Mouse (Mus musculus) hindbrain, postnatal 0 days (tissue): ENCODE measurements around the gene Satb2. TPM values are rescaled to one million over a fixed set of nuclear protein-coding genes. Genes with fewer than 3 reads are reported as not detected.

Experiments
- ATAC-seq: fragments of 200-750 bp; cut with Nextera tagmentation; 2 replicates; pipeline ENCODE4 v1.8.0; 2017; ENCODE audit warnings: mild to moderate bottlenecking, moderate TSS enrichment, moderate library complexity
- DNase-seq: peaks from one replicate; pipeline ENCODE4 v3.0.0-alpha.2; 2015; ENCODE audit warnings: low spot score
- H3K27ac ChIP-seq: fragments of 300-500 bp; sonication (generic); 2 replicates; pipeline ENCODE4 v1.5.1; 2014; ENCODE audit warnings: mild to moderate bottlenecking
- H3K27me3 ChIP-seq: fragments of 300-500 bp; sonication (generic); 2 replicates; pipeline ENCODE4 v1.6.1; 2014; ENCODE audit warnings: low read length, mixed read lengths; ENCODE audit not compliant: insufficient read depth
- H3K36me3 ChIP-seq: fragments of 300-500 bp; sonication (generic); 2 replicates; pipeline ENCODE4 v1.6.1; 2014; ENCODE audit warnings: low read length, mixed read lengths; ENCODE audit not compliant: insufficient read depth
- H3K4me1 ChIP-seq: fragments of 300-500 bp; sonication (generic); 2 replicates; pipeline ENCODE4 v1.6.1; 2014; ENCODE audit warnings: antibody characterized with exemption, low read length, mixed read lengths; ENCODE audit not compliant: insufficient read depth
- H3K4me2 ChIP-seq: fragments of 300-500 bp; sonication (generic); 2 replicates; pipeline ENCODE4 v1.6.1; 2014; ENCODE audit warnings: low read depth, mild to moderate bottlenecking, low read length, moderate library complexity, mixed read lengths
- H3K4me3 ChIP-seq: fragments of 300-500 bp; sonication (generic); 2 replicates; pipeline ENCODE4 v1.5.1; 2014; ENCODE audit warnings: low read length
- H3K9ac ChIP-seq: fragments of 300-500 bp; sonication (generic); replicated peaks from 2 replicates; pipeline ENCODE4 v1.6.1; 2014; ENCODE audit warnings: mild to moderate bottlenecking, low read length, moderate library complexity, mixed read lengths
- H3K9me3 ChIP-seq: fragments of 300-500 bp; sonication (generic); 2 replicates; pipeline ENCODE4 v1.6.1; 2016; ENCODE audit warnings: low read length, mixed read lengths
- CTCF ChIP-seq: IDR thresholded peaks from 2 replicates; pipeline ENCODE4 v1.5.1; 2016; ENCODE audit warnings: antibody characterized with exemption, control low read depth, low read depth
- WGBS: fragments of 180-500 bp; shearing (Covaris S2); extraction: QIAGEN DNeasy Blood & Tissue Kit; methylation state at CpG from one replicate; pipeline ENCODE4 v1.1.7; 2014; 5-methylcytosine and 5-hydroxymethylcytosine counted together
- polyA plus RNA-seq: library from polyadenylated mRNA; unstranded; fragments of >200 nt; fragmentation: Nextera tagmentation; extraction: Ambion mirVana; gene quantifications from 2 replicates; pipeline ENCODE4 v1.2.1, GENCODE M21; 2015
- total RNA-seq: library from RNA; depleted of rRNA; stranded (reverse); fragments of >200 nt; gene quantifications from 2 replicates; pipeline ENCODE4 v1.2.3, GENCODE M21; 2014

The Satb2 gene
- total and polyA plus RNA-seq, 2 experiments from 2014 or later, result 1.1 to 1.7 TPM

DNA sequence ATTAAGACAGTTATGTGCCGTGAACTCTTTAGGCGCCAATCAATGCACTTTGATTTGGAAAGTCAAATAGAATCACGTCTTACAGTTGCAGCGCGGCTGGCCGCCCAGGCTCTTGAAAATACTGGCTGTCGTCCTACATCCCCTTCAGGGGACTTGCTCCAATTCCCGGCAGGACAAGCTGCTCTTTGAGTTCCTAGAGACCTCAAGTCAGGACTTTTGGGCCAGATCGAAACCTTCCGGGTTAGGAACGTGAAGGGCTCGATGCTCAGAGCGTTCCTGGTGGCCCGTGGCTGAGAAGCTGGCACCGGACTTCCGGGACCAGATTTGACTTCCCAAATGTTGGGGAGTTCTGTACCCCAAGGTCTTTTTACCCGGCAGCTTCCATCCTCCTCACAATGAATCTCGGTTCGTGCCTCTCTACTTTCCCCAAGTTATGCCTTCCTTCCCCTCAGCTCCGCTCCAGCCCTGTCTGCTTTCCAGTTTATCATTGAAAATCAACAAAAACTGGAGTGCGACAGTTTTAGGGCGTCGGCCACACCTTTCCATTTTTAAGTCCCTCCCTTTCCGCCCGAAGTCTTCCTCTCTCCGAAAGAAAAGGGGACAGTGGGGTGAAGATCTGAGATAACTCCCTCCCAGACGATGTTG is 2.3 kb upstream of the Satb2 start:
- Histone ChIP-seq H3K27me3 (peaks cover 77% of the 10 kb centered on the region), H3K4me2 (0 out of 2 replicates have a peak overlapping the region, but pooled peaks have one; percentile 3), H3K9me3 (no peaks in the 10 kb centered on the region), H3K4me1 (peaks cover 4% of the 10 kb centered on the region), H3K9ac (no peak overlapping the region), H3K4me3 (peak overlapping the region; percentile 14; the same call in 1 of the 2 replicates), H3K36me3 (no peaks in the 10 kb centered on the region), H3K27ac (no peak overlapping the region)
- DNase-seq (no peak), ATAC-seq (no peak)
- no peak for TF ChIP-seq CTCF
- WGBS, result 1% methylated on average over 27 of the region's 27 CpGs

DNA sequence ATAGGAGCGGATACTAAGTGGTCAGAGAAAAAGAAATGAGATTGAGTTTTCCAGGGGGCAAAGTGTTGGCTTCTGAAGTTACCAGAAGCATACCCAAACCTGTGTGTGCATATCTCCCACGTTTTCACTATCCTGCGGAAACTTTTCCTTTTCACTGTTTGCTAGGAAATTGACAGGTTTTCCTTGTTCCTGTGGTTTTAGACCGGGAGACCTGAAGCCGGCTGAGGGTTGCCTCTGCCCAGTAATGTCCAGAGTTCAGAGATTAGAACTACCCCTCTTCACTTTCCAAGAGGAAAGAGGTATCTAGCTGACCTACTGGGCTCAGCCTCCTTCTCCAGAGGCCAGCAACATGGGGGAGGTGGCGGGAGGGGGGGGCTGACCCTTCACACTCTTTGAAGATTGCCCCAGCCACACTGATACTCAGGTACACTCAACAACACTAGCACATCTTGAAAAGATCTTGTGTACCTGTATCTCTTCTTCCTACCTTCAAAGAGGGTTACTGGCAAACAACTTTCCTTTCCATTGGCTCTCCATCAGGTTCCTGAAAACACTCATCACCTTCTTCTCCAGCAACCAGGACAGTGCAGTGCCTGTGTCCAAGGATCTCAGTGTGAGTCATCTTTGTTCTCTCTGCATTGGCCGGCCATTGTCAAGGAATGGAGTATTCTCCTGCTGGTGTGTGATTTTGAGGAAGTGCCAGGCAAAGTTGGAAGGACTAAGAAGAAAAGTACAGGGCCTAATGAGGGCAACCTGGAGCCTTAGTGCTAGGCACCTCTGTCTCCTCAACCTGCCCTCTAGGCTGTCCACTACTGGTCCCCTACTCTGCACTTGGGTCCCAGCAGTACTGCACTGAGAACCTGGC is 1.3 kb upstream of the Satb2 start:
- H3K27ac ChIP-seq, result no peak overlapping the region
- no peak overlapping the region for H3K9ac ChIP-seq
- no peaks in the 10 kb centered on the region for H3K36me3 ChIP-seq
- peaks cover 73% of the 10 kb centered on the region for H3K27me3 ChIP-seq
- H3K4me1 ChIP-seq, result peaks cover 4% of the 10 kb centered on the region
- 4% methylated on average over 7 of the region's 7 CpGs for WGBS
- no peak overlapping the region for H3K4me2 ChIP-seq
- no peak for TF ChIP-seq CTCF
- no peak overlapping the region for H3K4me3 ChIP-seq
- H3K9me3 ChIP-seq, result no peaks in the 10 kb centered on the region
- ATAC-seq (no peak), DNase-seq (no peak)

- Histone ChIP-seq H3K36me3 (no peaks in the 10 kb centered on the region), H3K9me3 (no peaks in the 10 kb centered on the region), H3K4me1 (peaks cover 4% of the 10 kb centered on the region), H3K27me3 (peaks cover 59% of the 10 kb centered on the region), H3K4me3 (peak overlapping the region; percentile 27), H3K9ac (no peak overlapping the region), H3K4me2 (peak overlapping the region; percentile 52), H3K27ac (no peak overlapping the region)
- ATAC-seq (no peak), DNase-seq (peak; percentile 76)
- under 1% methylated on average over 45 of the region's 45 CpGs for WGBS
- TF ChIP-seq CTCF, result peak; percentile 86
These were observed 999 bp downstream of the Satb2 start for GRCm38 (mm10) chr1:56977201-56978100.

DNA sequence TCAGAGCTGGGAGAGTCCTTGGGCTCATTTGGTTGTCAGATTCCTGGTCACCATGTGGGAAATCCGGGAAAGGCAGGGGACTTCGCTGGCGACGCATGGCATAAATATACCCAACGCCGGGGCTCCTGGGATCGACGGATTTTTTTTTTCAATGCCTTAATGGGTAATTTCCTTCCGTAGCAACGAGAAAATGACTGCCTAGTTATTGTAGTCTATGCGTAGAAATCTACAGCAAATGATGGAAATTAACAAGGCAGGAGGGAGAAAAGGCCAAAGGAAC is 1.7 kb downstream of the Satb2 start:
- WGBS, result under 1% methylated on average over 11 of the region's 11 CpGs

DNA sequence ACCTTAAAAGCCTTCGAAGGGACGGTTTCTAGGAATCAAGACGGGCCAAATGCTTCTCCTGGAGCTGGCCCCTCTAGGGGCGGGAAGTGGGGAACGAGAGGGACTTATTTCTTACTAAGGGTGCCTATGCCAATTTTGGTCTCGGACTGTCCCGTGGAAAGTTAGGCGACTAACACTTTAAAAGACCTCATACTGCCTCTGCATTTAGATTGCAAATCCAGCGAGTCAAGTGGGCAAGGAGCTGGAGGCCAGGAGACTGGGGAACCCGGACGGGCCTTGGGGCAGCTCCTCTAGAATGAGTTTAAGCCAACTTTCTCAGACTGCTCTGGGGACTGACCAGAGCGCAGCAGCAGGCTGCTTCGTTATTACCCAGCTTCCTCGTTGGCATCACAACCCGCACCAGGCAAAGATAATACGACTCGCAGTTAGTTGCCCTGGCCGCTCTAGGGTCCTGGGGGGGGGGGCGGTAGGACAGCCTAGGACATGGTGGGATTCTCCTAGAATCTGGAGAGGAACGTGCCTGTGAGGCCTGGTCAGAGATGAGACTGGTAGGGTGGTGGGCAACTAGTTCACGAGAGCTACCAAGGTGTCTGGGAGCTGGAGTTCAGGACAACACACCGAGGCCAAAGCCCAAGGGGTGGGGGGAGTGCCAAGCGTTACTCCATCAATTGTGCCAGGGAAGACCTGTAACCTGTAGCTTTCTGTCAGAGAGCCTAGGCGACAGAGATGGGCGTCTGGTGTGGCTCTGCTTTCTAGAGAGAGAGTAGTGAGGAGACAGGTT is 2.2 kb downstream of the Satb2 start:
- Histone ChIP-seq H3K4me2 (peak overlapping the region; percentile 52), H3K9ac (no peak overlapping the region), H3K27ac (no peak overlapping the region), H3K4me3 (no peak overlapping the region), H3K9me3 (no peaks in the 10 kb centered on the region), H3K4me1 (peaks cover 6% of the 10 kb centered on the region), H3K36me3 (no peaks in the 10 kb centered on the region), H3K27me3 (peaks cover 50% of the 10 kb centered on the region)
- DNase-seq (no peak), ATAC-seq (no peak)
- no peak for TF ChIP-seq CTCF
- WGBS, result 3% methylated on average over 24 of the region's 25 CpGs

More for the DNA sequence above, 1.7 kb downstream of the Satb2 start:
- no peak for TF ChIP-seq CTCF
- Histone ChIP-seq H3K36me3 (no peaks in the 10 kb centered on the region), H3K9me3 (no peaks in the 10 kb centered on the region), H3K4me3 (peak overlapping the region; percentile 27), H3K4me2 (peak overlapping the region; percentile 52), H3K4me1 (peaks cover 4% of the 10 kb centered on the region), H3K27ac (no peak overlapping the region), H3K9ac (no peak overlapping the region), H3K27me3 (peaks cover 53% of the 10 kb centered on the region)
- ATAC-seq (no peak), DNase-seq (no peak)

GRCm38 (mm10) chr1:56975546-56975945 is 2.9 kb downstream of the Satb2 start:
- no peak overlapping the region for H3K4me3 ChIP-seq
- 8% methylated on average over 12 of the region's 12 CpGs for WGBS
- no peak overlapping the region for H3K4me2 ChIP-seq
- H3K9ac ChIP-seq, result no peak overlapping the region
- H3K9me3 ChIP-seq, result no peaks in the 10 kb centered on the region
- peaks cover 48% of the 10 kb centered on the region for H3K27me3 ChIP-seq
- no peak for ATAC-seq
- TF ChIP-seq CTCF, result no peak
- H3K27ac ChIP-seq, result no peak overlapping the region
- H3K4me1 ChIP-seq, result peaks cover 6% of the 10 kb centered on the region
- DNase-seq, result no peak
- H3K36me3 ChIP-seq, result no peaks in the 10 kb centered on the region
